Mouse (Mus musculus) c-Kit-negative CD71-positive TER-119-positive erythroid progenitor cells, embryonic 14.5 days (primary cell): Measurements from ENCODE around the gene BC067074.

ENCODE experiments used
- DNase-seq: peaks from one replicate; pipeline ENCODE4 v3.0.0-alpha.2; 2013; ENCODE audit warnings: low read depth, low spot score

BC067074 gene

GRCm38 (mm10) chr13:113321972-113322371, 29.0 kb downstream of the BC067074 start:
- no peak for DNase-seq

- DNase-seq, result no peak
These were observed 31.3 kb downstream of the BC067074 start for GRCm38 (mm10) chr13:113324241-113324640.

- DNase-seq, result no peak
These were observed 32.7 kb downstream of the BC067074 start for GRCm38 (mm10) chr13:113325678-113326077.

GRCm38 (mm10) chr13:113332256-113332655, 39.3 kb downstream of the BC067074 start:
- DNase-seq, result no peak

GRCm38 (mm10) chr13:113333374-113333773, 40.4 kb downstream of the BC067074 start:
- no peak for DNase-seq

- no peak for DNase-seq
These were observed 41.0 kb downstream of the BC067074 start for GRCm38 (mm10) chr13:113333931-113334330.

- DNase-seq, result no peak
These were observed 41.8 kb downstream of the BC067074 start for GRCm38 (mm10) chr13:113334773-113335172.

GRCm38 (mm10) chr13:113337223-113337858, 44.4 kb downstream of the BC067074 start:
- no peak for DNase-seq

GRCm38 (mm10) chr13:113340644-113341043, 47.7 kb downstream of the BC067074 start:
- DNase-seq, result no peak

- DNase-seq, result no peak
These were observed 48.2 kb downstream of the BC067074 start for GRCm38 (mm10) chr13:113341161-113341560.

GRCm38 (mm10) chr13:113342355-113342919, 49.5 kb downstream of the BC067074 start:
- DNase-seq, result no peak

- DNase-seq, result no peak
These were observed 57.9 kb downstream of the BC067074 start for GRCm38 (mm10) chr13:113350743-113351430.

GRCm38 (mm10) chr13:113353546-113353945, 60.6 kb downstream of the BC067074 start:
- DNase-seq, result no peak

GRCm38 (mm10) chr13:113353955-113354354, 61.0 kb downstream of the BC067074 start:
- no peak for DNase-seq

- no peak for DNase-seq
These were observed 62.1 kb downstream of the BC067074 start for GRCm38 (mm10) chr13:113355022-113355421.

GRCm38 (mm10) chr13:113357438-113358144, 64.6 kb downstream of the BC067074 start:
- DNase-seq, result no peak

GRCm38 (mm10) chr13:113359676-113360075, 66.7 kb downstream of the BC067074 start:
- no peak for DNase-seq

- no peak for DNase-seq
These were observed 73.0 kb downstream of the BC067074 start for GRCm38 (mm10) chr13:113365976-113366375.

GRCm38 (mm10) chr13:113368931-113369579, 76.1 kb downstream of the BC067074 start:
- DNase-seq, result no peak

- DNase-seq, result no peak
These were observed 76.7 kb downstream of the BC067074 start for GRCm38 (mm10) chr13:113369622-113370021.

- no peak for DNase-seq
These were observed 80.5 kb downstream of the BC067074 start for GRCm38 (mm10) chr13:113373291-113374083.
